Mouse (Mus musculus) olfactory bulb, adult 2 months (tissue): ENCODE results near the gene Atp6v0b.

Source experiments
- CTCF ChIP-seq: fragments of 200-500 bp; IDR thresholded peaks from 2 replicates; pipeline ENCODE4 v1.5.1; 2012; ENCODE audit warnings: low read depth, mild to moderate bottlenecking, low read length, moderate library complexity; ENCODE audit not compliant: insufficient read depth
- POLR2A ChIP-seq: fragments of 200-500 bp; IDR thresholded peaks from 2 replicates; pipeline ENCODE4 v1.6.1; 2012; ENCODE audit warnings: mild to moderate bottlenecking, low read depth, low read length, moderate library complexity; ENCODE audit not compliant: insufficient read depth

GRCm38 (mm10) chr4:117893376-117893775 lies 6.2 kb upstream of the Atp6v0b start:
- TF ChIP-seq CTCF (no peak), POLR2A (no peak)
